Mouse (Mus musculus) midbrain, postnatal 0 days (tissue): ENCODE results near the gene Senp3. TPM values are rescaled to one million over a fixed set of nuclear protein-coding genes. Genes with fewer than 3 reads are reported as not detected.

Experiments
- ATAC-seq: fragments of 200-750 bp; cut with Nextera tagmentation; 2 replicates; pipeline ENCODE4 v1.8.0; 2017; ENCODE audit warnings: moderate number of reproducible peaks, mild to moderate bottlenecking, moderate TSS enrichment, moderate library complexity; ENCODE audit not compliant: low FRiP score
- DNase-seq: peaks from one replicate; pipeline ENCODE4 v3.0.0-alpha.2; 2015; ENCODE audit warnings: low spot score
- H3K27ac ChIP-seq: fragments of 300-500 bp; sonication (generic); 2 replicates; pipeline ENCODE4 v1.5.1; 2014; ENCODE audit warnings: low read depth, mild to moderate bottlenecking, low read length, mixed read lengths
- H3K27me3 ChIP-seq: fragments of 300-500 bp; sonication (generic); 2 replicates; pipeline ENCODE4 v1.6.1; 2014; ENCODE audit warnings: low read length, control low read depth, mixed read lengths; ENCODE audit not compliant: insufficient read depth
- H3K36me3 ChIP-seq: fragments of 300-500 bp; sonication (generic); 2 replicates; pipeline ENCODE4 v1.6.1; 2014; ENCODE audit warnings: low read length, control low read depth, mixed read lengths; ENCODE audit not compliant: insufficient read depth
- H3K4me1 ChIP-seq: fragments of 300-500 bp; sonication (generic); 2 replicates; pipeline ENCODE4 v1.6.1; 2014; ENCODE audit warnings: mild to moderate bottlenecking, control low read depth, antibody characterized with exemption, low read length, mixed read lengths; ENCODE audit not compliant: insufficient read depth
- H3K4me2 ChIP-seq: fragments of 300-500 bp; sonication (generic); 2 replicates; pipeline ENCODE4 v1.6.1; 2014; ENCODE audit warnings: low read depth, mild to moderate bottlenecking, low read length, mixed read lengths; ENCODE audit not compliant: poor library complexity, severe bottlenecking
- H3K4me3 ChIP-seq: fragments of 300-500 bp; sonication (generic); 2 replicates; pipeline ENCODE4 v1.5.1; 2014; ENCODE audit warnings: low read depth, mild to moderate bottlenecking, low read length, moderate library complexity
- H3K9ac ChIP-seq: fragments of 300-500 bp; sonication (generic); replicated peaks from 2 replicates; pipeline ENCODE4 v1.6.1; 2014; ENCODE audit warnings: mild to moderate bottlenecking, low read length, moderate library complexity, mixed read lengths; ENCODE audit not compliant: poor library complexity, severe bottlenecking
- H3K9me3 ChIP-seq: fragments of 300-500 bp; sonication (generic); 2 replicates; pipeline ENCODE4 v1.6.1; 2016; ENCODE audit warnings: low read length, control low read depth
- CTCF ChIP-seq: IDR thresholded peaks from 2 replicates; pipeline ENCODE4 v1.5.1; 2016; ENCODE audit warnings: antibody characterized with exemption, mild to moderate bottlenecking
- WGBS: fragments of 180-500 bp; shearing (Covaris S2); extraction: QIAGEN DNeasy Blood & Tissue Kit; methylation state at CpG from one replicate; pipeline ENCODE4 v1.1.7; 2014; 5-methylcytosine and 5-hydroxymethylcytosine counted together
- polyA plus RNA-seq: library from polyadenylated mRNA; unstranded; fragments of >200 nt; fragmentation: Nextera tagmentation; extraction: Ambion mirVana; gene quantifications from 2 replicates; pipeline ENCODE4 v1.2.1, GENCODE M21; 2015
- total RNA-seq: library from RNA; depleted of rRNA; stranded (reverse); fragments of >200 nt; gene quantifications from 2 replicates; pipeline ENCODE4 v1.2.3, GENCODE M21; 2014

Senp3 gene
- total and polyA plus RNA-seq, 2 experiments from 2014 or later: 70.3 to 89.2 TPM

- 94% methylated on average over 6 of the region's 6 CpGs for WGBS
- no peak for ATAC-seq
- TF ChIP-seq CTCF: no peak
Observed at GRCm38 (mm10) chr11:69692863-69693262, 11.0 kb upstream of the Senp3 start.

GRCm38 (mm10) chr11:69692196-69692811, 10.4 kb upstream of the Senp3 start:
- H3K9ac ChIP-seq: no peak overlapping the region
- no peak overlapping the region for H3K27ac ChIP-seq
- H3K9me3 ChIP-seq: no peaks in the 10 kb centered on the region
- no peaks in the 10 kb centered on the region for H3K36me3 ChIP-seq
- no peak overlapping the region for H3K4me2 ChIP-seq
- ATAC-seq (no peak), DNase-seq (no peak)
- H3K27me3 ChIP-seq: no peaks in the 10 kb centered on the region
- H3K4me1 ChIP-seq: peaks cover 5% of the 10 kb centered on the region; the same call in 1 of the 2 replicates
- WGBS: 82% methylated on average over 9 of the region's 9 CpGs
- TF ChIP-seq CTCF: no peak
- H3K4me3 ChIP-seq: no peak overlapping the region

More at GRCm38 (mm10) chr11:69692863-69693262, 11.0 kb upstream of the Senp3 start:
- Histone ChIP-seq H3K27ac (no peak overlapping the region), H3K4me3 (no peak overlapping the region), H3K4me2 (no peak overlapping the region), H3K27me3 (no peaks in the 10 kb centered on the region), H3K9ac (no peak overlapping the region), H3K36me3 (no peaks in the 10 kb centered on the region), H3K4me1 (peaks cover 5% of the 10 kb centered on the region; the same call in 1 of the 2 replicates), H3K9me3 (no peaks in the 10 kb centered on the region)
- no peak for DNase-seq

DNA sequence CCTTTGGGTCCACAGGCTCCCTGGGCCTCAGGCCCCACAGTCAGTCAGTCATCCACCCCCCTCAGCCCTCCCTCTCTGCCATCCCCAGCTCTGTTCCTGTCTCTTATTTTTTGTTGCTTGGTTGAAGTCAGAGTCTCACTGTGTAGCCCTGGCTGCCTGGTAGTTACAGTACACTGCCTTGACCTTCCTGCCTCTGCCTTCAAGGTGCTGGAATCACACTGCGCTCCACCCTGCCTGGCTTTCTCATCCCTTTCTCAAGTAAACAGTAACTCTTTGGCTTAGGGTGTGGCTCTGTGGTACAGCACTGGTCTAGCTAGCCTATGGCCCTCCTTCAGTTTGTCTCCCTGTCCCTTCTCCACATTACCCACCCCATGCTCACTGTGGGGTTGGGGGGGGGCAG, 8.0 kb upstream of the Senp3 start:
- Histone ChIP-seq H3K9me3 (no peaks in the 10 kb centered on the region), H3K27ac (no peak overlapping the region), H3K27me3 (no peaks in the 10 kb centered on the region), H3K9ac (no peak overlapping the region), H3K4me3 (no peak overlapping the region), H3K4me1 (no peaks in the 10 kb centered on the region; the same call in 1 of the 2 replicates), H3K36me3 (no peaks in the 10 kb centered on the region), H3K4me2 (no peak overlapping the region)
- WGBS: 92% methylated on average over 1 of the region's 1 CpGs
- no peak for TF ChIP-seq CTCF
- ATAC-seq (no peak), DNase-seq (no peak)

DNA sequence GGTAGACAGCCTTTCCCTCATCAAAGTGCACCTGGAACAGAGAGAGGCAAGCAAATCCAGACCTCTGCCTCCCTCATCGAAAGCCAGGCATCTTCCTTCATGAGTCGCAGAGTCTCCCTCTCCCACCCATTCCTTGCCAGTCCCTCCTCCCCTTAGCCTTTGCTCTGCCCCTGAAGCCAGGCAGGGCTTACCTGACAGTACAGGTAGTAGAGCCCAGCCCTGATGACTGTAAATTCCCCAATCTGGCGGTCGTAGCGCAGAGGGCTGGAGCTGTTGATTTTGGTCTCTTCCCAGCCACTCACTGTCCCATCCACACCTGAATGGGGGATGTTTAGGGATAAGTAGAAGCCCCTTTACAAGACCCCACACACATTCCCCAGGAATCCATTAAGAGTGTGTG, 5.2 kb upstream of the Senp3 start:
- no peak overlapping the region for H3K9ac ChIP-seq
- no peak overlapping the region for H3K27ac ChIP-seq
- no peaks in the 10 kb centered on the region for H3K9me3 ChIP-seq
- ATAC-seq (no peak), DNase-seq (no peak)
- H3K4me2 ChIP-seq: no peak overlapping the region
- no peaks in the 10 kb centered on the region for H3K27me3 ChIP-seq
- no peaks in the 10 kb centered on the region for H3K4me1 ChIP-seq
- 59% methylated on average over 5 of the region's 5 CpGs for WGBS
- H3K4me3 ChIP-seq: no peak overlapping the region
- no peaks in the 10 kb centered on the region for H3K36me3 ChIP-seq
- no peak for TF ChIP-seq CTCF

DNA sequence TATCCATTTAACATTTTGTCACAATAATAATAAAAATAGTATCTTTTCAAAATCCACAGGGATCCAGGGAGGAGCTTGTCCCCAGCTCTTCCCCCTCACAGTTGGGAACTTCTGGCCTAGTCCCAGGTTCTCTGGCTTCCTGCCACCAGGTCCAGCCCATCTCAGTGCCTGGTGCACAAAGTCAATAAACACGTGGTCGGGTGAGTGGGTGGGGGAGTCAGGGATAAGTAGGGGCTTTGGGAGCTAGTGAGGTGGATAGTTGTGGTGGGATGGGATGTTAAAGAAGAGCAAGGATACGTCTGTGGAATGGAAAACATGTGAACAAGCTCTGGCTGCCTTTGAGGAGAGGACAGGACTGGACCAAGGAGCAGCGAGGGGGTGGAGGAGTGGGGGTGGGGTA, 4.5 kb upstream of the Senp3 start:
- H3K36me3 ChIP-seq: no peaks in the 10 kb centered on the region

DNA sequence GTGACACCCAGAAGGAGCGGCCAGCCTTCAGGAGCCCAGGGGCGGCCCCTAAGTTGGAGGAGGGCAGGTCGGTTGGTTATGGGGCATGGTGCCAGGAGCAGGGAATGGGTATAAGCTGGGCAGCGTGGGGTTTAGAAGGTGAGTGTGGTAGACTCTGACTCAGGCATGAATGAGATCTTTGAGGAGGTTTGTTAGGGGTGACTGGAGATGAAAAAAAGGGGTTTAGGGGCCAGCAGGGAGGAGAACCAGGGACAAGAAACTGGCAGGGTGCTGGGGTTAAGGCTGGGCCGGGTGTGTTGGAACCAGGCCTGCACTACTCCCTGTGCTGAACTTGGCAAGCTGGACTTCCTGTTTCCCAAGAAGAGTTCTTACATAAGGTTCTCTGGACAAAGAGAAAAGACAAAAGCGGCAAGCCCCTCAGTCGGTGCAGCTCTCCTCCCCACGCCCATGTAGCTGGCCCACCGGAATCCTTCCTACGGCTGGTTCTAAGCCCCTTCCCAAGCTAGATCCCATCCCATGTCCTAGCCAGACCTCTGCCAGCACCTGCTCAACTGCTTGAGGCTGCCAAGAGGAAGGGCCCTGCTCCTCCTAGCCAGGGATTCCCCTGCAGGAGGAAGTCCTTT, 3.8 kb upstream of the Senp3 start, which contains the start of gene Tnfsf13:
Gene Tnfsf13 (minus strand): TSS at position 259 of the 623 bp plus-strand sequence.
- DNase-seq (peak; percentile 55), ATAC-seq (no peak)
- Histone ChIP-seq H3K36me3 (no peaks in the 10 kb centered on the region), H3K9me3 (no peaks in the 10 kb centered on the region), H3K9ac (no peak within 1 kb of the TSS; the same call in 1 of the 2 replicates), H3K4me3 (no peak within 1 kb of the TSS), H3K27me3 (no peaks in the 10 kb centered on the region), H3K4me1 (peaks cover 5% of the 10 kb centered on the region), H3K4me2 (no peak within 1 kb of the TSS), H3K27ac (0 out of 2 replicates have a peak within 1 kb of the TSS, but pooled peaks have one; percentile 26)
- no peak for TF ChIP-seq CTCF
- WGBS: 44% methylated on average over 10 of the region's 10 CpGs

More for the DNA sequence above, 4.5 kb upstream of the Senp3 start:
- Histone ChIP-seq H3K4me2 (no peak overlapping the region), H3K27me3 (no peaks in the 10 kb centered on the region), H3K4me3 (no peak overlapping the region), H3K4me1 (no peaks in the 10 kb centered on the region), H3K9me3 (no peaks in the 10 kb centered on the region), H3K9ac (no peak overlapping the region), H3K27ac (no peak overlapping the region)
- ATAC-seq (no peak), DNase-seq (peak; percentile 64)
- TF ChIP-seq CTCF: no peak
- 13% methylated on average over 4 of the region's 4 CpGs for WGBS
